Mouse (Mus musculus) macrophage (primary cell): ENCODE measurements around the gene Oas1f. TPM values are rescaled to one million over a fixed set of nuclear protein-coding genes. Genes with fewer than 3 reads are reported as not detected.

Experiments
- polyA plus RNA-seq: library from polyadenylated mRNA; stranded (reverse); fragments of 250-400 nt; gene quantifications from 3 replicates; pipeline ENCODE4 v1.2.4, GENCODE M21; 2018; ENCODE audit warnings: inconsistent platforms

The Oas1f gene
- polyA plus RNA-seq, 1 experiment from 2014 or later, result not detected

Other genes starting within 250 kb of the Oas1f start
- 4.5 to 4.9 TPM (median 4.8 TPM) in 3 replicates for gene Rita1, start 234.8 kb upstream of the Oas1f start, polyA plus RNA-seq
- gene Ddx54, start 234.6 kb upstream of the Oas1f start, polyA plus RNA-seq, result 21.7 to 39.1 TPM (median 25.0 TPM) in 3 replicates
- gene Cfap73, start 213.1 kb upstream of the Oas1f start, polyA plus RNA-seq, result not detected in 3 replicates
- gene Rasal1, start 198.6 kb upstream of the Oas1f start, polyA plus RNA-seq, result 0.11 to 0.14 TPM in 2 of 3 replicates, not detected in the other
- gene Dtx1, start 135.4 kb upstream of the Oas1f start, polyA plus RNA-seq, result 0.24 TPM in 1 of 3 replicates, not detected in the others
- gene Oas2, start 97.5 kb upstream of the Oas1f start, polyA plus RNA-seq, result 26.5 to 90.9 TPM (median 28.2 TPM) in 3 replicates
- gene Oas3, start 69.7 kb upstream of the Oas1f start, polyA plus RNA-seq, result 41.1 to 153 TPM (median 78.6 TPM) in 3 replicates
- gene Oas1e, start 51.8 kb upstream of the Oas1f start, polyA plus RNA-seq, result not detected in 3 replicates
- gene Oas1c, start 34.9 kb upstream of the Oas1f start, polyA plus RNA-seq, result 3.1 to 7.0 TPM (median 4.3 TPM) in 3 replicates
- not detected in 3 replicates for gene Oas1h, start 14.1 kb downstream of the Oas1f start, polyA plus RNA-seq
- 28.9 to 92.9 TPM (median 65.8 TPM) in 3 replicates for gene Oas1g, start 40.2 kb downstream of the Oas1f start, polyA plus RNA-seq
- 69.3 to 185 TPM (median 154 TPM) in 3 replicates for gene Oas1a, start 60.2 kb downstream of the Oas1f start, polyA plus RNA-seq
- gene Oas1d, start 67.2 kb downstream of the Oas1f start, polyA plus RNA-seq, result not detected in 3 replicates
- gene Rph3a, start 162.7 kb downstream of the Oas1f start, polyA plus RNA-seq, result not detected in 3 replicates